In the genomic region with DNA sequence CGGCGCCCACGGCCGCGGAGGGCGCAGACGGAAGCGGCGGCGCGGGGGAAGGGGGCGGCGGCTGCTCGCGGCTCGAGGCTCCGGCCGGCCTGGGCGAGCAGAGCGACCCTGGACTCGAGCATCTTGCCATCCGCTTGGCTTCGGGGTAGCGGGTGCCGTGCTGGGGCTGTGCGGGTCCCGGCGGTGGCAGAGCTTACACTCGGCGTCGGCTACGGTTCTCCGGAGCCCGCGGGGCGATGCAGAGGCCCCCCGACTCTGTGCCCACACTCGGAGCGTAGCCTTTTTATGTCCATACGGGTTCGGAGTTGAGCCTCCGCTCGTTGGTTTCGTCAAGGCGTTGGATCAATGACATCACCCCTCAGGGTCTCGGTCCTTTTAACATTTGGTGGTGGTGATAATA, we compare ENCODE assay signal across 7 mouse cellular contexts. TPM values are rescaled to one million over a fixed set of nuclear protein-coding genes. Genes with fewer than 3 reads are reported as not detected.
DNase-seq lines count a peak whose midpoint lies in the region; ATAC-seq and TF ChIP-seq lines count a peak whose summit lies in the region.

No protein-coding gene starts in this region.

- peak overlapping the region; percentile 40; the same call in 1 of the 2 replicates for H3K27ac ChIP-seq in lung, postnatal 0 days (ENCODE audit: low read length)
- peak overlapping the region; percentile 74 for H3K27ac ChIP-seq in embryonic facial prominence, embryonic 13.5 days
- peak overlapping the region; percentile 60; the same call in 1 of the 2 replicates for H3K27ac ChIP-seq in neural tube, embryonic 12.5 days

- no peak for TF ChIP-seq CTCF in lung, postnatal 0 days (IDR thresholded peaks at IDR 0.05)

- H3K4me2 ChIP-seq in lung, postnatal 0 days (replicated peaks; ENCODE audit: low read depth, low read length) = peak overlapping the region; percentile 93
- H3K4me2 ChIP-seq in embryonic facial prominence, embryonic 13.5 days = peak overlapping the region; percentile 83
- H3K4me2 ChIP-seq in neural tube, embryonic 12.5 days (replicated peaks) = peak overlapping the region; percentile 81

- DNase-seq in lung, postnatal 0 days (ENCODE audit: low spot score) = no peak
- no peak for DNase-seq in lung, adult 18-20 months
- DNase-seq in urinary bladder, postnatal 14 days (ENCODE audit: low spot score) = no peak
- no peak for DNase-seq in right cerebral cortex, postnatal 36 days (ENCODE audit: low spot score in 2 of 2)

- WGBS in lung, postnatal 0 days = 1% methylated on average over 32 of the region's 46 CpGs
- under 1% methylated on average over 43 of the region's 46 CpGs for WGBS in embryonic facial prominence, embryonic 13.5 days
- under 1% methylated on average over 44 of the region's 46 CpGs for WGBS in neural tube, embryonic 12.5 days

- H3K4me1 ChIP-seq in lung, postnatal 0 days (ENCODE audit: insufficient read depth, low read depth, low read length) = peaks cover 8% of the 10 kb centered on the region
- peaks cover 57% of the 10 kb centered on the region for H3K4me1 ChIP-seq in embryonic facial prominence, embryonic 13.5 days
- H3K4me1 ChIP-seq in neural tube, embryonic 12.5 days = peaks cover 38% of the 10 kb centered on the region

- peaks cover 5% of the 10 kb centered on the region; the same call in 1 of the 2 replicates for H3K36me3 ChIP-seq in lung, postnatal 0 days (ENCODE audit: insufficient read depth, low read length)
- H3K36me3 ChIP-seq in embryonic facial prominence, embryonic 13.5 days = peaks cover 42% of the 10 kb centered on the region
- H3K36me3 ChIP-seq in neural tube, embryonic 12.5 days = peaks cover 36% of the 10 kb centered on the region

- TF ChIP-seq EP300 in lung, postnatal 0 days (IDR thresholded peaks at IDR 0.05) = no peak

- H3K27me3 ChIP-seq in lung, postnatal 0 days (replicated peaks; ENCODE audit: insufficient read depth, low read length) = no peaks in the 10 kb centered on the region
- no peaks in the 10 kb centered on the region for H3K27me3 ChIP-seq in embryonic facial prominence, embryonic 13.5 days
- no peaks in the 10 kb centered on the region for H3K27me3 ChIP-seq in neural tube, embryonic 12.5 days (replicated peaks)

- H3K4me3 ChIP-seq in lung, postnatal 0 days (ENCODE audit: low read depth, low read length) = peak overlapping the region; percentile 86
- peak overlapping the region; percentile 96 for H3K4me3 ChIP-seq in embryonic facial prominence, embryonic 13.5 days
- H3K4me3 ChIP-seq in neural tube, embryonic 12.5 days = peak overlapping the region; percentile 98

- H3K9ac ChIP-seq in lung, postnatal 0 days (replicated peaks; ENCODE audit: low read depth) = peak overlapping the region; percentile 45
- peak overlapping the region; percentile 98 for H3K9ac ChIP-seq in embryonic facial prominence, embryonic 13.5 days
- H3K9ac ChIP-seq in neural tube, embryonic 12.5 days = peak overlapping the region; percentile 89

- H3K9me3 ChIP-seq in lung, postnatal 0 days (ENCODE audit: low read length) = no peaks in the 10 kb centered on the region
- H3K9me3 ChIP-seq in embryonic facial prominence, embryonic 13.5 days = no peaks in the 10 kb centered on the region
- H3K9me3 ChIP-seq in neural tube, embryonic 12.5 days = no peaks in the 10 kb centered on the region

- peak; percentile 47 for ATAC-seq in lung, postnatal 0 days
- no peak for ATAC-seq in embryonic facial prominence, embryonic 13.5 days (ENCODE audit: insufficient number of reproducible peaks, insufficient read depth, low FRiP score, low TSS enrichment, low read depth)
- ATAC-seq in inflammation-experienced regulatory T-cells, adult 6 months = peak; percentile 26
- peak; percentile 42 for ATAC-seq in neural tube, embryonic 12.5 days (ENCODE audit: low FRiP score, low read depth)

RNA-seq across cellular contexts. Expression of a gene that starts 0.3 kb away (rescaled TPM):
- 13.1 and 14.5 TPM in 2 replicates for polyA plus RNA-seq in lung, postnatal 0 days (2015; fragmentation: Nextera tagmentation; extraction: Ambion mirVana)
- polyA plus RNA-seq in embryonic facial prominence, embryonic 13.5 days (2015; fragmentation: Nextera tagmentation; extraction: Ambion mirVana) = 45.8 and 47.9 TPM in 2 replicates
- polyA plus RNA-seq in inflammation-experienced regulatory T-cells, adult 6 months (2017; shearing (Covaris generic)) = 10 to 100 TPM; 24.7 to 36.4 (median 28.6) TPM
- polyA plus RNA-seq in neural tube, embryonic 12.5 days (2016; fragmentation: Nextera tagmentation; extraction: Ambion mirVana) = 47.1 and 51.9 TPM in 2 replicates

RNA-seq across cellular contexts. Expression of a gene that starts 6.1 kb away (rescaled TPM):
- polyA plus RNA-seq in lung, postnatal 0 days (2015; fragmentation: Nextera tagmentation; extraction: Ambion mirVana) = 937 and 987 TPM in 2 replicates
- 1,563 and 1,729 TPM in 2 replicates for polyA plus RNA-seq in embryonic facial prominence, embryonic 13.5 days (2015; fragmentation: Nextera tagmentation; extraction: Ambion mirVana)
- polyA plus RNA-seq in inflammation-experienced regulatory T-cells, adult 6 months (2017; shearing (Covaris generic)) = 1,000 to 10,000 TPM; 3,093 to 3,894 (median 3,885) TPM
- polyA plus RNA-seq in neural tube, embryonic 12.5 days (2016; fragmentation: Nextera tagmentation; extraction: Ambion mirVana) = 843 and 890 TPM in 2 replicates

RNA-seq across cellular contexts. Expression of a gene that starts 58.9 kb away (rescaled TPM):
- 56.4 and 59.3 TPM in 2 replicates for polyA plus RNA-seq in lung, postnatal 0 days (2015; fragmentation: Nextera tagmentation; extraction: Ambion mirVana)
- 39.6 and 44.2 TPM in 2 replicates for polyA plus RNA-seq in embryonic facial prominence, embryonic 13.5 days (2015; fragmentation: Nextera tagmentation; extraction: Ambion mirVana)
- 10 to 100 TPM; 13.7 to 22.1 (median 16.7) TPM for polyA plus RNA-seq in inflammation-experienced regulatory T-cells, adult 6 months (2017; shearing (Covaris generic))
- 29.4 and 33.5 TPM in 2 replicates for polyA plus RNA-seq in neural tube, embryonic 12.5 days (2016; fragmentation: Nextera tagmentation; extraction: Ambion mirVana)

Comparison
In these comparisons a context has a peak if more than half of its experiments do, and no peak if none do; other contexts are left out.
1. H3K9ac ChIP-seq: peak in every context shown above with its lines; median percentile 98 in embryonic facial prominence, embryonic 13.5 days; 89 in neural tube, embryonic 12.5 days; 45 in lung, postnatal 0 days.